Mouse (Mus musculus): ENCODE results near the gene Fam104a. TPM values are rescaled to one million over a fixed set of nuclear protein-coding genes. Genes with fewer than 3 reads are reported as not detected.

Fam104a gene
- 78.5 and 177 TPM in 2 replicates for polyA plus RNA-seq (2012; ENCODE audit: low replicate concordance)

DNA sequence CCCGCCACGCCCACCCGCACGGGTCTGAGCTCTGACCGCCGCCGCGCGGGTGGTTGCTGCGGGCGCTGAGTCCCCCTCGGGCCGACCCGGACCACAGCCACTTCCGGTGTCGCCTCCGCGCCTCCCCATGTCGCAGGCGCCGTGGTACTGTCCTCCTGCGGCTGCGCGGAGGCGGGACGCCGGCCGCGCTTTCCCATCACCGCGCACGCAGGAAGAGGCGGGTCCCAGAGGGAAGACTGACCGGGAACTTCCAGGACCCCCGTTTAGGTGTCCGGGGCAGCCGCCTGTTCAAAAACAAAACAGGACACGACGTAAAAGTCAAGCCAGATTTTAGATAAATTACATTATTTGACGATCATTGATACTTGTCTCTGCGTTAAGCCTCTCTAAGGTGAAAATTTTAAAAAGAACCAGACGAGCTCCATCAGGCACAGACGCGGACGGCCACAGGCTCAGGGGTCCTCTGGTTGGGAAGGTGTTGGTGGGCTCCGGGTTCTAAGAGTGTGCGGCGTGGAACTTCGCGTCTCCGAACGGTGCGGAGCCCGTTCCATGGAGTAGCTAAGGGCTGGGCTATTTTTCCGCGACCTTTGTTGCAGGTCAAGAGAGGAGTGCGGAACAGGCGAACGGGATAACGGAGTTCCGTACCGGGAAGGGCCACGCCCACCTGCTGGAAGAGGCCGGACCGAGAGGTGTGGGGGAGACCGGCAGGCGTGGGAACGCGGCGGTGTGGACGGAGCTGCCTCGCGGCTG is at the start of gene Fam104a, which contains the start of gene D11Wsu47e:
TSS of gene Fam104a (minus strand) at position 199 of the 750 bp plus-strand sequence.
TSS of gene D11Wsu47e (plus strand) at position 456 of the 750 bp plus-strand sequence.

GRCm38 (mm10) chr11:113709731-113710256 is 25.8 kb upstream of the Fam104a start, which contains the start of gene Cpsf4l:
TSS of gene Cpsf4l (minus strand) at chr11:113710017.

GRCm38 (mm10) chr11:113649353-113650210 is 34.4 kb downstream of the Fam104a start, which contains the start of gene Slc39a11:
TSS of gene Slc39a11 (minus strand) at chr11:113650079.

GRCm38 (mm10) chr11:113648690-113649352 is 35.1 kb downstream of the Fam104a start, which contains the start of gene Cog1:
TSS of gene Cog1 (plus strand) at chr11:113649169.

GRCm38 (mm10) chr11:113618672-113619419 is 65.1 kb downstream of the Fam104a start, which contains the start of gene Sstr2:
TSS of gene Sstr2 (plus strand) at chr11:113619342.

Other genes starting within 250 kb of the Fam104a start
- gene Sstr2, start 64.8 kb downstream of the Fam104a start, polyA plus RNA-seq (2012; ENCODE audit: low replicate concordance): 0.14 TPM in 1 of 2 replicates, not detected in the other
- 21.1 and 35.4 TPM in 2 replicates for gene Cog1, start 35.0 kb downstream of the Fam104a start, polyA plus RNA-seq (2012; ENCODE audit: low replicate concordance)
- 10.4 and 20.6 TPM in 2 replicates for gene Slc39a11, start 34.1 kb downstream of the Fam104a start, polyA plus RNA-seq (2012; ENCODE audit: low replicate concordance)
- gene D11Wsu47e, start 257 bp upstream of the Fam104a start, polyA plus RNA-seq (2012; ENCODE audit: low replicate concordance): 4.1 and 4.2 TPM in 2 replicates
- gene Cpsf4l, start 25.9 kb upstream of the Fam104a start, polyA plus RNA-seq (2012; ENCODE audit: low replicate concordance): not detected in 2 replicates
- gene Cdc42ep4, start 67.7 kb upstream of the Fam104a start, polyA plus RNA-seq (2012; ENCODE audit: low replicate concordance): 47.1 and 56.9 TPM in 2 replicates